Mouse (Mus musculus) kidney, embryonic 16.5 days (tissue): ENCODE measurements around the gene Olfr119. TPM values are rescaled to one million over a fixed set of nuclear protein-coding genes. Genes with fewer than 3 reads are reported as not detected.
"Not testable (repeated sequence)": the region's sequence is repeated elsewhere in the genome, so short reads cannot be mapped to it uniquely, and the experiment has no call there.

Source experiments
- ATAC-seq: fragments of 200-750 bp; cut with Nextera tagmentation; 2 replicates; pipeline ENCODE4 v1.8.0; 2017; ENCODE audit warnings: moderate TSS enrichment; ENCODE audit not compliant: low FRiP score, low TSS enrichment
- H3K27ac ChIP-seq: fragments of 300-500 bp; sonication (generic); 2 replicates; pipeline ENCODE4 v1.5.1; 2014; ENCODE audit warnings: low read length
- H3K27me3 ChIP-seq: fragments of 300-500 bp; sonication (generic); 2 replicates; pipeline ENCODE4 v1.6.1; 2014; ENCODE audit warnings: low read length, control low read depth, mixed read lengths; ENCODE audit not compliant: insufficient read depth
- H3K36me3 ChIP-seq: fragments of 300-500 bp; sonication (generic); 2 replicates; pipeline ENCODE4 v1.6.1; 2014; ENCODE audit warnings: low read length, control low read depth, mixed read lengths; ENCODE audit not compliant: insufficient read depth
- H3K4me1 ChIP-seq: fragments of 300-500 bp; sonication (generic); 2 replicates; pipeline ENCODE4 v1.6.1; 2014; ENCODE audit warnings: low read length, control low read depth, mixed read lengths; ENCODE audit not compliant: insufficient read depth
- H3K4me2 ChIP-seq: fragments of 300-500 bp; sonication (generic); replicated peaks from 2 replicates; pipeline ENCODE4 v1.6.1; 2014; ENCODE audit warnings: low read depth, low read length
- H3K4me3 ChIP-seq: fragments of 300-500 bp; sonication (generic); 2 replicates; pipeline ENCODE4 v1.5.1; 2014; ENCODE audit warnings: mild to moderate bottlenecking, low read length
- H3K9ac ChIP-seq: fragments of 300-500 bp; sonication (generic); replicated peaks from 2 replicates; pipeline ENCODE4 v1.6.1; 2014; ENCODE audit warnings: low read length
- H3K9me3 ChIP-seq: fragments of 300-500 bp; sonication (generic); 2 replicates; pipeline ENCODE4 v1.6.1; 2016; ENCODE audit warnings: low read length, control low read depth
- WGBS: fragments of 180-500 bp; shearing (Covaris S2); extraction: QIAGEN DNeasy Blood & Tissue Kit; methylation state at CpG from one replicate; pipeline ENCODE4 v1.1.7; 2014; 5-methylcytosine and 5-hydroxymethylcytosine counted together
- polyA plus RNA-seq: library from polyadenylated mRNA; unstranded; fragments of >200 nt; fragmentation: Nextera tagmentation; extraction: Ambion mirVana; gene quantifications from 2 replicates; pipeline ENCODE4 v1.2.1, GENCODE M21; 2015

Gene Olfr119
- polyA plus RNA-seq = not detected in 2 replicates

DNA sequence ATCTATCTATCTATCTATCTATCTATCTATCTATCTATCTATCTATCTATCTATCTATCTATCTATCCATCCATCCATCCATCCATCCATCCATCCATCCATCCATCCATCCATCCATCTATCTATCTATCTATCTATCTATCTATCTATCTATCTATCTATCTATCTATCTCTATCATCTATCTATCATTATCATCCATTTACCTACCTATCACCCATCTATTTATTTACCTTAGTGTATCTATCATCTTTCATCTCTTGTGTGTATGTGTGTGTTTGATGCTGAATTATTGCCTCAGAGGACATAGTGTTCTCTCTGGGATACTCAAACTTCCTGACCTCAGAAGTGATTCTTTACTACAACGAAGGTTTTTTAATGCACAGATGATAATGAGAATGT lies at the start of gene Olfr119:
Gene Olfr119 (plus strand): TSS at position 301 of the 400 bp plus-strand sequence.
- not testable (repeated sequence) for H3K4me1 ChIP-seq, H3K9ac ChIP-seq, H3K36me3 ChIP-seq, H3K4me2 ChIP-seq, H3K4me3 ChIP-seq, ATAC-seq, H3K27ac ChIP-seq, H3K9me3 ChIP-seq, H3K27me3 ChIP-seq
- 73% methylated on average over 1 of the region's 1 CpGs for WGBS

GRCm38 (mm10) chr17:37663682-37664081 lies 32.7 kb upstream of the Olfr119 start, which contains the start of gene Olfr117:
Gene Olfr117 (minus strand): TSS chr17:37663782.
- ATAC-seq = no peak
- Histone ChIP-seq H3K9me3 (no peaks in the 10 kb centered on the region), H3K4me2 (no peak within 1 kb of the TSS), H3K27ac (no peak within 1 kb of the TSS), H3K4me3 (no peak within 1 kb of the TSS), H3K36me3 (no peaks in the 10 kb centered on the region), H3K9ac (no peak within 1 kb of the TSS), H3K4me1 (no peaks in the 10 kb centered on the region), H3K27me3 (no peaks in the 10 kb centered on the region)
- WGBS = 47% methylated on average over 1 of the region's 1 CpGs

DNA sequence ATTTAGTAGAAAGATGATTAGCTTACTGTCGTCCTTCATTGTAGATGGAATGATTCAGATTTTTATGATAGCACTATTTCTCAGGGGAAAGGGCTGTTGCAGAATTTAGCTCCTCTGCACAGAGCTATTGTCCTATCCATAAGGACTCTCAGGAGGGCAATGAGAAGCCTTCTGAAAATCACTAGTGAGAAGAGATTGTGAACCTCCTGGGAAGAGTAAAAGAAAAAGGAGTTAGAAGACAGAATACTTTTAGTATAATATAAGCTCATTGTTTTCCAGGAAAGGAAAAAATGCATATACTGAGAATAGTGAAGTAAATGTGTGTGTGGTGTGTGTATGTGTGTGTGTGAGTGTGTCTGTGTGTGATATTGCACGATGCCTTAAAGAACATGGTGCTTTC lies 29.7 kb upstream of the Olfr119 start, which contains the start of gene Olfr118:
Gene Olfr118 (plus strand): TSS at position 301 of the 400 bp plus-strand sequence.
- Histone ChIP-seq H3K4me1 (no peaks in the 10 kb centered on the region), H3K4me3 (no peak within 1 kb of the TSS), H3K9ac (no peak within 1 kb of the TSS), H3K36me3 (no peaks in the 10 kb centered on the region), H3K27me3 (no peaks in the 10 kb centered on the region), H3K27ac (no peak within 1 kb of the TSS), H3K4me2 (no peak within 1 kb of the TSS), H3K9me3 (no peaks in the 10 kb centered on the region)
- WGBS = 68% methylated on average over 2 of the region's 2 CpGs
- no peak for ATAC-seq

- Histone ChIP-seq H3K9ac (no peak within 1 kb of the TSS), H3K27ac (no peak within 1 kb of the TSS), H3K9me3 (no peaks in the 10 kb centered on the region), H3K4me3 (no peak within 1 kb of the TSS), H3K36me3 (no peaks in the 10 kb centered on the region), H3K4me1 (no peaks in the 10 kb centered on the region), H3K4me2 (no peak within 1 kb of the TSS), H3K27me3 (no peaks in the 10 kb centered on the region)
- no peak for ATAC-seq
- WGBS = 56% methylated on average over 1 of the region's 1 CpGs
Measured at GRCm38 (mm10) chr17:37721508-37721907, 25.1 kb downstream of the Olfr119 start, which contains the start of gene Olfr120. Gene Olfr120 (plus strand): TSS chr17:37721808.

DNA sequence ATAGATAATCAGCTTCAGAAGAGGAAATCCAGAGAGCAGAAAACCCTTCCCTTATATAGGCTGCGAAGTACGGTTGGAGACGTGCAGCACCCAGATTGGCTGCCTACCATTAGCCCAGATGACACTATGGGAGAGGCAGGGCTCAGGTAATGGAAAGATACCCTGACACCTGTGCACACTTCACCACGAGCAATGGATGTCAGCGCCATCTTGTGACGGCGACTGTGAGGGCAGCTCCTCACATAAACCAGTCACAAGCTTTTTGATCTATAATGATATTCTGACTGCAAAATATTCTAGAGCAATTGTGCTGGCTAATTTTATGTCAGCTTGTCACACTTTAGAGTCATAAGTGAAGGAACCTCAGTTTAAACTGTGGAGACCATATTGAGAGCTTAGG lies 41.7 kb downstream of the Olfr119 start:
- no peaks in the 10 kb centered on the region for H3K27me3 ChIP-seq
- no peak overlapping the region for H3K4me2 ChIP-seq
- H3K9ac ChIP-seq = no peak overlapping the region
- no peak overlapping the region for H3K27ac ChIP-seq
- ATAC-seq = no peak
- no peaks in the 10 kb centered on the region for H3K4me1 ChIP-seq
- WGBS = 47% methylated on average over 7 of the region's 7 CpGs
- H3K36me3 ChIP-seq = no peaks in the 10 kb centered on the region
- H3K4me3 ChIP-seq = no peak overlapping the region
- no peaks in the 10 kb centered on the region for H3K9me3 ChIP-seq

Other genes starting within 250 kb of the Olfr119 start
- not detected in 2 replicates for gene Olfr109, start 237.6 kb upstream of the Olfr119 start, polyA plus RNA-seq
- not detected in 2 replicates for gene H2-M2, start 213.0 kb upstream of the Olfr119 start, polyA plus RNA-seq
- not detected in 2 replicates for gene Olfr110, start 204.1 kb upstream of the Olfr119 start, polyA plus RNA-seq
- gene Olfr111, start 188.5 kb upstream of the Olfr119 start, polyA plus RNA-seq = not detected in 2 replicates
- not detected in 2 replicates for gene Olfr112, start 127.1 kb upstream of the Olfr119 start, polyA plus RNA-seq
- gene Olfr113, start 118.9 kb upstream of the Olfr119 start, polyA plus RNA-seq = not detected in 2 replicates
- not detected in 2 replicates for gene Olfr114, start 103.8 kb upstream of the Olfr119 start, polyA plus RNA-seq
- not detected in 2 replicates for gene Olfr115, start 69.5 kb upstream of the Olfr119 start, polyA plus RNA-seq
- not detected in 2 replicates for gene Olfr116, start 69.4 kb upstream of the Olfr119 start, polyA plus RNA-seq
- gene Olfr117, start 32.8 kb upstream of the Olfr119 start, polyA plus RNA-seq = not detected in 2 replicates
- gene Olfr118, start 29.6 kb upstream of the Olfr119 start, polyA plus RNA-seq = not detected in 2 replicates
- gene Olfr120, start 25.2 kb downstream of the Olfr119 start, polyA plus RNA-seq = not detected in 2 replicates
- not detected in 2 replicates for gene Olfr121, start 52.3 kb downstream of the Olfr119 start, polyA plus RNA-seq
- not detected in 2 replicates for gene Olfr122, start 72.0 kb downstream of the Olfr119 start, polyA plus RNA-seq
- not detected in 2 replicates for gene Olfr123, start 97.0 kb downstream of the Olfr119 start, polyA plus RNA-seq
- gene Olfr124, start 103.3 kb downstream of the Olfr119 start, polyA plus RNA-seq = not detected in 2 replicates
- gene Olfr125, start 136.4 kb downstream of the Olfr119 start, polyA plus RNA-seq = not detected in 2 replicates
- gene Olfr126, start 150.9 kb downstream of the Olfr119 start, polyA plus RNA-seq = not detected in 2 replicates
- not detected in 2 replicates for gene Olfr127, start 203.9 kb downstream of the Olfr119 start, polyA plus RNA-seq
- not detected in 2 replicates for gene Olfr128, start 224.0 kb downstream of the Olfr119 start, polyA plus RNA-seq